Mouse (Mus musculus) retina, adult 2 months (tissue): Measurements from ENCODE around the gene Akap6.
A peak's percentile ranks its signal among the peaks of the same experiment; 100 is the strongest.

Experiments
- DNase-seq: peaks from one replicate; pipeline ENCODE4 v3.0.0-alpha.2; 2012; ENCODE audit warnings: low read depth, low spot score

Gene Akap6

DNA sequence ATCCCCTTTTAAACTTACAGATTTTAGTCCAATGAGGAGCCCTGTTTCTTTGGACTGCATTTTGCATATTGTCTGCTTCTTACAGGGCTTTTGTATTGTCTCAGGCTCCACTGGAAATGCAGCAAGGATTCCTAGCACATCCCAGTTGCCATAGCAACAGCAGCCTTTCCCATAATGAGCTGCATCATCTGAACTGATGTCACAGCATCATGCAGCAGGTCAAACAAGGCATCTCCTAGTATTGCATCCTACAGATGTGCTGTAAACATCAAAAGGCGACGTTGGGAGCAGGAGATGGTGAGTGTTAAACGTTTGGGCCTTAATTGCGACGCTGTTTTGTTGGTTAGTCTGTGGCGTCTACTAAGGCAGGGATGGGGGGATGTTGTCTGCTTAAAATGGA is at the start of gene Akap6:
Gene Akap6 (plus strand): TSS at position 238 of the 400 bp plus-strand sequence.
- DNase-seq: peak; percentile 39

DNA sequence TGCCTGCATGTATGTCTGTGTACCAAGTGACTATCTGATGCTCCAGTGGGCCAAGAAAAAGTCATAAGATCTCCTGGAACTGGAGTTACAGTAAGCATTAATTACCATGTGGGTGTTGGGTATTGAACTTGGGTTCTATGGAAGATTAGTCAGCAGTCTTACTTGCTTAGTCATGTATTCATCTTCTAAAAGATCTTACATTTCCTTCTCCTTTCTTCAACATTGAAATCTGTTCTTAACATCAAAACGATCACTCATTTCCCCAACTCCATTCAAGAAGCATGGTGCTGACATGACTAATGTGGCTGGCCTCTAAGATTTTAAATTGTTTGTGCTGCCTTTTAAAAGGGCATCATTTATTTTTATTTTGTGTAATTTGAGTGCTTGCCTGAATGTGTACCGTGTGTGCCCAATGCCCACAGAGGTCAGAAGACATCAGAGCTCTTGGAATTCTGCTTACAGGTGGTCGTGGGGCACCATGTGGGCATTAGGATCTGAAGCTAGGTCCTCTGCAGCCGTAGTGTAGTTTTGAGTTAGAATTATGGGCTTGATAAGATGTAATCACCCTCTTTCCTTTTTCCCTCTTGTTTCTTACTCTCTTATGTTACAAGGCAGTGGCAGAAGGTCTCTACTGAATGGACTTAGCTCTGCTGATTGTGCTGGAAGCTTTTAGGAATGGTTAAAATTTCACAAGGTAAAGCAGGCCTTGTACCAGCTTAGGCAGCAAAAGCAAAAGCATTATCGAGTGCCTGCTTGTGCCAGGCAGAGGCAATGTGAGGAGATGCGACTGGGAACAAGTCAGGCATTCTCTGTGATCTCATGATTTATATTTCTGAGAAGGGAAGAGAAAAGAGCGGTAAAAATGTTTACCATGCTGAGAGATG is 36.0 kb upstream of the Akap6 start:
- DNase-seq: no peak

DNA sequence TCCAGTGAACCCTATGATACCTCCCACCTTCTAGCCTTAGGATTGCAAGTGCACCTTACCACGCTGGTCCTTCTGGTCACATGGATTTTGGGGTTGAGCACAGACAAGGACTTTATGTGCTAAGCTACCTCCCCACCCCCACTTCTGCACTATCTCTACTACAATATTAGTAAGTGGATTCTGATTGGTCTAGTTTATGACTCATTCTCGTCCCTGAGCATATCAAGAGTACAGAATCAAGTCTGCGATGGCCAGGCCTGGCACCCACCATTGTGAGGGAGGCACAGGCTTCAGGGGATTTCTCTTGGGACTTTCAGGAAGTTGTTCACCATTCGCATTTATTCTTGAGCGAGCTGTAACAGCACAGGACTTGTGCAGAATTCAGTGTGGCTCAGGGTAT is 34.2 kb upstream of the Akap6 start:
- DNase-seq: no peak

DNA sequence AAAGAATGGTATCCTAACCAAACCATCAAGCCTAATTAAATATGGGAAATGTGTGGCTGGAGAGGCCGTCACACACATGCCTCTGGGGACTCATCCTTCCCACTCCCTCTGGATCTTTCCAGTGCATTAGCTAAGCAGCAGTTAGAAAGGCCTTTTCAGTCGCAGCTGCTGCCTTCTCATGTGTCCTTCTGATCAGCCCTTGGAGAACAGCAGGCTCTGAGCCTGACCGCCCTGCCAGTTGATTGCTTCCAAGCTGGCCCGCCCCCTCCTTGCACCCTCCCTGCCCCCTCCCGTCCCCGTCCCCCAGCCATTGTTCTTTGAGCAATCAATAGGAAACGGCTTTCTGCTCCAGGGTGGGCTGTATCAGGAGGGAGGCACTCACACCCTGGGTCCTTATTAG is 27.7 kb upstream of the Akap6 start:
- DNase-seq: no peak

DNA sequence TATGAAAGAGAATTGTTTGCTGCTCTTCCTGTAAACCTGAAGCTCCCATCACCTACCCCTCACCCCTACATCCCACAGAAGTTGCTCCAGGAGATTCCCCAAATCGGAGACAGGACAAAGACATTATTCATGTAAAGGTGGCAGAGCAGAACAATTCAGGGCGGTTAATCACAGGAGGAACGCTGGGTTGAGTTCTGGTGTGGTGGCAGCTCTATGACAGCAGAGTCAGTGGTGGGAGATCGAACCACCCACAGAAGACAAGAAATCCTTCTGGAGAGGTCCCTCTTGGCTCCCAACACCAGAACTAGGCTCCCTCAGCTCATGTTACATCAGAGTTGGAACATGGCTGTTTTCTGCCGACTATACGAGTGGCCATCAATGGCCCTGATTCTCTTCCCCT is 27.2 kb upstream of the Akap6 start:
- DNase-seq: no peak

DNA sequence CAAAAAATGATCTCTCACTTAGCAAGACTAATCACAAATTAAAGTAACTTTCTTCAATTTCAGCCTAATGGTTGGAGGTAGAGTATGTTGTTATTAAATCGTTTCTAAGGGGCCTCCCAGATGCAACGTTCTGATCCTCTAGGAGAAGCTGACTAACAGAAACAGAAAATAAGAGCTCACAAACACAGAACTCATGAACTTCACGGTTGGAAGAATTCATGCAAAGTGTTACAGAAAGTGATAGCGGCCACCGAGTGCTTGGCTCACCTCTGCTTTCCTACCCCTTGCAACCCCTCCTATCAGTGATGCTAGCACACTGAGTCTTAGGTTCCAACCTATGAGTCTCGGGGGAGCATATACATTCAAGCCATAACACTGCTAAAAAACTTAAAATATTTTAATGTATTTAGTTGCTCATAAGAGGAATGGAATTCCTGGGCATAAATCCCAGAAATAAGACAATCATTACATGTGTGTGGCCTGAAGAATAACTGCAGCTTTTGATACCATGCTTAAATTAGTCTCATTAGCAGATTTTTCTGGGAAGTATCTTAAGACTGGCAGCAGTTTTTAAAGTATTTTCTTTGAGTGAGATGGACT is 25.7 kb upstream of the Akap6 start:
- DNase-seq: no peak

DNA sequence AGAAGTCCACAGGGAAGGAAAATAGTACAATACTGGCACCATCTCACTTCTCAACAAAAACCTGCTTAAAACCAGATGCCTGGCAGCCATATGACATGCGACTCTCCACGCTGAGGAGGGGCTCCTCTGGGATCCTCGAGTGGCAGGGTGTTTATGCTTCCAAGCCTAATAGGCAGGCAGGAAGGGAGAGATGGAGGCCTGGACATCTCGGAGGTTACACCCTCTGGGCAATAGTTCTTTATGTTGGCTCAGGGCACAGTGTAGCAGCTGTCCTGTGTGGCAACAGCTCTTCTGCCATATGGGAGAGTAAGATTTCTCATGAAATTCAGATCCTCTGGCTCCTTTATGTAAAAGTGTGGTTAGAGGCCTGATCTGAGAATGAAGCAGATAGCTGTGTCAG is 24.2 kb upstream of the Akap6 start:
- no peak for DNase-seq

DNA sequence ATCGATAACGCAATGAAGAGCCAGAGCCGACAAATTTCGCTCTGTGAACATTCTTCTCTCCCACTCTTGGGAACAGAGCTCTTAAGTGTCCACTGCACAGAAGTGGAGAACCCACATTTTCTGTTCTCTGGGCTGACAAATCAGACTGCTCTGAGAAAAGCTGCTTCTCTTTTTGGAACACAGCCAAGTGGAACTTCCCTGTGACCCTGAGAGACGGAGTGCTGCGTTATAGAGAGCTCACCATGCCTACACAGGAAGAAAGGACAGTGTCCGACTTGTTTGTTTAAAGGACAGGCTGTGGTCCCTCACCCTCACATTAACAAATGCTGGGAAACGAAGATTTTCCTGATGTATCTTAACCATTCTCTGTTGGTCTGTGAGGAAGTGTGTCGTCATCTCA is 11.8 kb upstream of the Akap6 start:
- no peak for DNase-seq

DNA sequence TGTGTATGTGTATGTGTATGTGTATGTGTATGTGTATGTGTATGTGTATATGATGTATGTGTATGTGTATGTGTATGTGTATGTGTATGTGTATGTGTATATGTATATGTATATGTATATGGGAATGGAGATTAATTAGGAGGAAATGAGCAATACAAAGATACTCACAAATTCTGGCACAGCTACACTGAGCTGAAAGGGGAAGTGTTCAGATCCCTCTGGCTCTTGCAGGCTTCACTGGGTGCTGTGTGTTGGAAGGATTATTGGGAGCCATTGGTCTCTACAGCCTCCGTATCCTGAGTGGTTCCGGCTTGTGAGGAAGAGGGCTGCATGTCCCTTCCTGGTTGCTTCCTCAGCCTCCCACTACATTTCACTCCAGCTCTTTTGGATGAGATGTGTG is 10.5 kb upstream of the Akap6 start:
- DNase-seq: no peak

DNA sequence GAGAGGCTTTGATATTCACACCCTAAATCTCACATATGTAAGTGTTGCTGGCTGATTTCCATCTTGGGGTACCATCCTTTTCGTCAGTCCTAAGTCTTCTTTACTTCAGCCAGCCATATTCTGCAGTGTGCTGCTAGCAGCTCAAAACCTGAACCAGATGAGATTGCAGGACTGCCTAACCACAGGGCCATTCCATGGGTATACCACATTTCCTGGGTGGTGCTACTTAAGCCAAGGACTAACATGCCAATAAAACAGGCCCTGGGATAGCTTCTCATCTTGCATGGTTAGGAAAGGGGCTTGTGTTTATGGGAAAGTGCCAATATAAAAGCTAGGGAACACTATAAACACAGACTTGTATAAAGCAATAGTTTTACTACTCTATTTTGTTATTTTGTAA is 7.6 kb upstream of the Akap6 start:
- no peak for DNase-seq

DNA sequence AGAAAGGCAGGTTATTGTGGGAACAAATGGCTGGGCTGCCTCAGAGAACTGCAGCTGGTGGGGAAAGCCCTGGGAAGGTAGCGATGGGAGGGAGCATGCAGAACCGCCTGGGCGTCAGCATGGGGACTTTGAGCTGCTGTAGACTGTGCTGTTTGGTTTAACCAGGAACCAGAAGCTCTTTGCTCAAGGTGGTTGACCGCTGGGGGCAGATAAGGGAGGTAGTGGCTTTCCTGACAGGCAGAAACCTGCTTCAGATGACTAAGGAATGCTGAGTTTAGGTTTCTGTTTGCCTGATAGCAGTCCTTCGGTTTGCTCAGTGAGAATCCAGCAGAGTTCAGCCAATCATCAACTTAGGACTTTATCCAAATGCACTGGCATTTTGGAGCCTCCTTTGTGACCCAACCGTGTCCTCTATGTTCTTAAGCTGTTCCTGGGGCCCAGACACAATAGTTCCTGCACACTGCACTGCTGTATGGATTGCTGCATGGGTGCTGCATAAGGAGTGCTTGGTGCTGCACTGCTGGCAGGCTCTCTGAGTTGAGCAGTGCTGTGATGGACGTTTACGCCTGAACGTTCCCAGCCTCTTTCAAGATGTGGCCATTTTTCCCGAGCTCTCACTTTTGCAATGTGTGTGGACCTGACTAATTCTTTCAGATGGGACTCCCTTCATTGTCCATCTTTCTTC is 6.8 kb upstream of the Akap6 start:
- DNase-seq: no peak

DNA sequence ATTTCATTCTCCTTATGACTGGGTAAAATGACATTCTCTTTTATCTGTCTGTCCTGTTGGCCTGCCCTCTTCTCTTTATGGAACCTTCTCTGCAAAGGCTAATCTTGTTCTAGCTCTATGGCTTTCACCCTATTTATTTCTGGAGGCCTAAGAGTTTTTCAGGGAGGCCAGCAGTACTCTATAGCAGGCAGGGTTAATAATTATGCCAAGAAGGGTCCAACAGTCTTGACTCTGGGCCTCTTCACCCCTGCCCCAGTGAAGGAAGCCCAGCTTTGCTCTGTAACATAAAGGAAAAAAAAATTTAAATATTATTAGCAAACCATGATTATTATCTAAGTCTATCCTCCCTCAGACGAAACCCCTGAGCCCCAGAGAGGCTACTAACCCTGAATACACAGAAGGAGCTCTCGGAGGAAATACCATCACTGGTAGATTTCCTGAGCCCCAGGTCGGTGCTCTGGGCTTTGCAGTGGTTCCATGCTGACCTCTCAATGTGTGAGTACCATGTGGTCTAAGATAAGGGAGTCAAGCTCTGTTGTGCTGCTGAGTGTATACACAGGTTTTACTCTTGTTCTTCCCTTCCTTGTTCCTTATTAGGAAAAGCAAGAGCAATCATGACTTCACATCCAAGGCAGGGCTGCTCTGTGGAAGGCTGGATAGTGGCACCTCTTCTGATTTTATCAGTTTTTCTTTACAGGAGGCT is 1.6 kb upstream of the Akap6 start:
- no peak for DNase-seq

DNA sequence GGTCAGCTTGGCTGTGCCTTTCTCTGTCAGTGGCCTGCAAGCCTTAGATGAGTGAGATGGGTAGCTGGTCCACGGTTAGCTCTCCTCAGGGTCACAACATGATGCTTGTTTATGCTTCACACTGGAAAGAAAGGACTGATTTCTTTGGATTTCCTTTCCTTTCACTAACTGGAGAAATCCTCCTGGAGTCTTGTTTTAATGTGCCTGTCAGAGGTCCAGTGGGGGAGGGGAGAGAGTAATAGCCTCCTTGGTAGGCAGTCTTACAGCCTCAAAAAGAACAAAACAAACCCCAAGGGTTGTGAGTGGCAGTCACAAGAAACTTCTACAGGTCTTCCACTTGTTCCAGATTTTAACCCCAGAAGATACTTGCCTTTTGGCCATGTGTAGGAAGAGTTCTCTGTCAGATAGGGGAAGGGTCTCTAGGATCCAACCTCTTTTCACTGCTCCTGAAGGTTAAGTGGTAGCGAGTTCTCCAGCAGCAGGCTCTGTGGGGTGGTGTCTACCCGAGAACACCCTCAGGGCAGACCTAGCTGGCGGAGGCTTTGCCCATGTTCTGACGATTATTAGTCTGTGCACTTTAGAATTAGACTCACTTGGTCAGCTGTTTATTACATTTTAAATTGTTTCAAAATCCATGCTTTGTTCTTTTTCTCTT is 780 bp upstream of the Akap6 start:
- no peak for DNase-seq

DNA sequence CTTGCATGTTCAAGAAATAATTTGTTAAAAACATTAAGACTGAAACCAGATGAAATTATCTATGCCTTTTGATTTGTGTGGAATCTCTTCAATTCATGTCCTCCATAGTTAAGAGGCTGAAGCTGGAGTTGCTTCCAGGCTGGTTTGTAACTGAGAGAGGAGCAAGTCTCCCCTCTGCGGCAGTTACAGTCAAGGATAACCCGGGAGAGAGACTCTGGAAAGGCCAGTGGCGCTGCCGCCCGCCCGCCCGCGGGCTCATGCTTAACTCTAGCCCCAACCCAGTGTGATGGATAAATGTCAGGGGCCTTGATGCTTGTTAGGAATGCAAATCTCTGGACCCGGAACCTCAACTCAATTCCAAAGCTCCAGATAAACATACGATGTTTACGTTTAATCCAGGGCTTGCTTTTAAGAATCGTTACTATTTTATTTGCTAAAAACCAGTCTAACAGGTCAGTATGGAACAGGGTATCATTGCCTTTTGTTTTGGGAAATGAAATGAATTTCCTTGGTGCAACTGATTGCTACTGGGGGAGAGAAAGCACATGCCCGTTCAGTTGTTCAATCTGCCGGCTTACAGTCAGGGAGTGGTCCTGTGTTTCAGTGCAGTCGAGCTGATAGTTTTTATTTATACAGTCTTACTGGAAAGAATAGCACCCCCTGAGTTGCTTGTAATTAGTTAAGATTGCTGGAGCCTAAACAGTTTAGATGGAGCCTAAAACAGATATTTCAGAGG is 946 bp downstream of the Akap6 start:
- DNase-seq: no peak

DNA sequence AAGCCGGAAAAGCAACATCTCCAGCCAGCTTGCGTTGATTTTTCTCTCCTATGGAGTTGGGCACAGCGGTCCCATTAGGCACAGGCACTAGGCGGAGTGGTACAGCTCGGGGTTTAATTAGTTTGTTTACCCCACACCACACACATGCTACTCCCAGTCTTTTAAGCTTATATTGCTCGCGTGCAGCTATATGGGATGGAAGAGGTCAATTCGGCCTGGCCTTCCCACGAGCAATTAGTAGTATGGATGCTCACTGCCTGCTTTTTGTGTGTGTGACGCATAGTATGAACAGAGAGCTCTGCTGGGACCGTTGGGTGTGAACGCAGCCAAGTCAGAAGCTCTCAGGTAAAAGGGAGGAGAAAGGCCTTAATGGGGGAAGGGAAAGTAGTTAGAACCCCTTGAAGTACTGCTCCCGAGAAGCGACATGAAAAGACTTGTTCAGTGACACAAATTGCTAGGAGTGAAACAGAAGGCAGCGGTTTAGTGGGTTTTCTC is 1.6 kb downstream of the Akap6 start:
- DNase-seq: no peak

DNA sequence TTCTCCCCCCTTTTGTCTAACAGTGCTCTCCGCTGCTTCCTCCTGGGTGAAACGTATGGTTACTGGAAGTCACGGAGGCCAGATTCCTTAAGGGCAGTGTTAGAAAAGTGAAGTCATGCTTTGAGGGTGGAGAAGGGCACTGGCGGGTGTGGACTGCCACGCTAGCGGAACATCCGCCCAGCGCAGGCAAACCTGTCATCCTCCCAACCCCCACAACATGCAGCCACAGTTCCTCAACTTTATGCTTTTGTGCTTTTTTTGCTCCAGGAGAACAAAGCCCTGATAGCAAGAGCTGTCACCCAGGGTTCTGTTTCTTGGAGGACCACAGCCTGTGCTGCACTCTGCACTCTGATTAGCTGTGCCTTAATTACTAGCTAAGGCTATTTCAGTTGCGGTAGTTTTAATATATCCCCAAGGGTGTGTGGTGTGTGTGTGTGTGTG is 2.0 kb downstream of the Akap6 start:
- no peak for DNase-seq

DNA sequence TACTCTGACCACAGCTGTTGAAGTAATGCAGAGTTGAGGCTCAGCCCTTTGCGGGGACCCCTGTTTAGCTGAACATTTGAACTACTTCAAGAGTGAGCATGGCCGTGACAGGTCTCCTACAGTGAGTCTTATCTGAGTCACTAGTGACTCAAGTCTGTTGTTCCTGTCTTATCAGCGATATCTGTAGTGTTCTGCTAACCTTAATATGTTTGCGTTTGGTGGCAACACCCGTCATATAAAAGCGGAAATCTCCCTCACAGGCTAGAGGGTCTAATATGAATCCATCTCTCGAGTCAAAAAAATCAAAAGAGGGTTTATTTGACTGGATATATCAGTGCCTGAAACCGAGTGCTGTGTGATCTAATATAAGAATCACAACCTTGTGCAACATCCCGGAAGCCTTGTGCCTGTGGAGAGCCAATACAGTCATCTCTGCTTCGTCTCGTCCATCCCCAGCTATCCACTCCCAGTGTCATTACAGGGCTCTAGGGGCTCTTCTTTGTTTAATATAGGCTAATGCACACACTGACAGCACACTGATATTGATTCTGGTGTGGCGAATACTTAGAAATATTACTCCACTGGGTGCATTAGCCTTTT is 3.3 kb downstream of the Akap6 start:
- no peak for DNase-seq

DNA sequence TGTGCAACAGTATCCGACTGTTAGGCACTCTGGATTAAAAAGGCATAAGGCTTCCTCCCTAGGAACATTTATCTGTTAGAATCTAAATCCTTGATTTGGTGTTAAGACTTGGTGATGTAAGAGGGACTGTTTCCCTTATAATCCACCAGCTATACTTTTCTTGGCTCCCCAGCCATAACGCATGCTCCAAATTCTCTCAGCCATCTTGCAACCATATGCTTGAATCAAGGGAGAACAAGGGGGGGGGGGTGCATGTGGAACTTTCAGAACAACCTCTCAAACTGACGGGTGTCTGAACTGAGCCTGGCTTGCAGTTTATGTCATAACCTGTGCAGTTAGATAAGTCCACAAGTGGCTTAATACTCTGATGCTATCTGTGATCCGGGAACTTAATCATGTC is 4.9 kb downstream of the Akap6 start:
- DNase-seq: no peak

DNA sequence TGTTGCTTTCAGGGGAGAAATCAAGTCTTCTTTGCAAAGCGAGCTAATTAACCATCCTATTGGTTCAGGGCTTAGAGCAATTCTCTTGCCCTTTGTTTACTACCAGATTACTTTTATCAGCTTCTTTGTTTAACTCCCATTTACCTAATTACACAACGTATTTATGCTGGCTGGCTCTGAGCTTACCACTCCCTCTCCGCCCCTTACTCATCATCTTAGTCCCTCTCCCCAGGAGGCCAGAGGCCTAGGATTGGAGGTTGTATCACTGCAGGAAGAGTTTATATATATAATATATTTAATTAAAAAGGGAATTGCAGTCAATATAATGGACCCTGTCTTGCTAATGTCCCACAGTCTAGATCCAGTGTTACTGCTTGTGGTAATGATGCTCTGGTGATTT is 5.6 kb downstream of the Akap6 start:
- no peak for DNase-seq

DNA sequence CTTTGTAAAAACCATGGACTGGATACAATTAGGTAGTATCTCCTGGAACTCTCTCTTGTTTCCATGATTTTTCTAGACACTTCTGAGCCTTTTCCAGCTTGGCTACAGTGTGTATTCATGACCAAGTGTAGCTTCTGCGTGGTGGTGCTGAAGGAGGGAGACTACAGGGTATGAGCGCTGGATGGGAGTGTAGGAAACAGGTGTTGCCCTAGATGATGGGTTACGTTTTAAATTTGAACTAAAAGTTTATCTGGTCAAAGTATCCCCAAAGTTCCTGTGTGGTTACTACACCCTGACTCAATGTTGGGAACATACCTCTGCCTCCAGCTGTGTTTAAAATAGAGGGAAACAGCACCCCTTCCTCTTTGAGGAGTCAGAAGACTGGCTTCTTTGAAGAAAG is 12.2 kb downstream of the Akap6 start:
- no peak for DNase-seq
